Mouse (Mus musculus) heart, embryonic 13.5 days (tissue): Measurements from ENCODE around the gene Timm44. TPM values are rescaled to one million over a fixed set of nuclear protein-coding genes. Genes with fewer than 3 reads are reported as not detected.
A peak's percentile ranks its signal among the peaks of the same experiment; 100 is the strongest.

Experiments used
- ATAC-seq: fragments of 200-750 bp; cut with Nextera tagmentation; 2 replicates; pipeline ENCODE4 v1.8.0; 2017; ENCODE audit warnings: moderate TSS enrichment; ENCODE audit not compliant: insufficient number of reproducible peaks, low FRiP score, low TSS enrichment; ENCODE audit errors: extremely low read depth
- H3K27ac ChIP-seq: fragments of 300-500 bp; sonication (generic); replicated peaks from 2 replicates; pipeline ENCODE4 v1.5.1; 2015; ENCODE audit warnings: moderate library complexity, mild to moderate bottlenecking, inconsistent platforms
- H3K27me3 ChIP-seq: fragments of 300-500 bp; sonication (generic); replicated peaks from 2 replicates; pipeline ENCODE4 v1.6.1; 2015; ENCODE audit warnings: mild to moderate bottlenecking, inconsistent platforms
- H3K36me3 ChIP-seq: fragments of 300-500 bp; sonication (generic); 2 replicates; pipeline ENCODE4 v1.6.1; 2015; ENCODE audit warnings: mild to moderate bottlenecking, inconsistent platforms
- H3K4me1 ChIP-seq: fragments of 300-500 bp; sonication (generic); 2 replicates; pipeline ENCODE4 v1.6.1; 2015; ENCODE audit warnings: inconsistent platforms
- H3K4me2 ChIP-seq: fragments of 300-500 bp; sonication (generic); 2 replicates; pipeline ENCODE4 v1.6.1; 2015; ENCODE audit warnings: inconsistent platforms, mild to moderate bottlenecking, moderate library complexity
- H3K4me3 ChIP-seq: fragments of 300-500 bp; sonication (generic); 2 replicates; pipeline ENCODE4 v1.5.1; 2015; ENCODE audit warnings: moderate library complexity, mild to moderate bottlenecking, inconsistent platforms
- H3K9ac ChIP-seq: fragments of 300-500 bp; sonication (generic); 2 replicates; pipeline ENCODE4 v1.6.1; 2015; ENCODE audit warnings: inconsistent platforms, mild to moderate bottlenecking, moderate library complexity
- H3K9me3 ChIP-seq: fragments of 300-500 bp; sonication (generic); 2 replicates; pipeline ENCODE4 v1.6.1; 2016; ENCODE audit warnings: inconsistent platforms
- WGBS: fragments of 180-500 bp; shearing (Covaris S2); methylation state at CpG from one replicate; pipeline ENCODE4 v1.1.7; 2015; ENCODE audit warnings: mixed read lengths; 5-methylcytosine and 5-hydroxymethylcytosine counted together
- polyA plus RNA-seq: library from polyadenylated mRNA; unstranded; fragments of >200 nt; fragmentation: Nextera tagmentation; extraction: Ambion mirVana; gene quantifications from 2 replicates; pipeline ENCODE4 v1.2.1, GENCODE M21; 2015

The Timm44 gene
- polyA plus RNA-seq, 1 experiment from 2014 or later: 54.4 TPM

DNA sequence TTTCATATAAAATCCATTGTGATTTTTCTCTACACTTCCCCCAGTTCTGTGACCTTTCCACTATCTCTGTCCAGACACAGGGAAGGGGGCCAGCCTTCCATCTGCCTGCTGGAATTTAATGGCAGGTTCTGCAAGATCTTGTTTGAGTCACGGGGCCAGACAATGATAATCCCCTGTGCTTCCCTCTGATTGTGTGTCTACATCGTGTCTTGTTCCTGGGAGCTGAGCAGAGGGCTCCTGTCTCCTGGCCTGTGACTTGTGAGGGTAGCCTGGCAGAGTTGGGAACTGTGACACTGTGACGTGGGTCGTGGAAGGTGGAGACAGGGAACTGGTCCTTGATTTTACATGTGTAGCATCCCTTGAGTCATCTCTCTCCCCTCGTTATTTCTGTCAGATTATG, 45.9 kb downstream of the Timm44 start:
- Histone ChIP-seq H3K9me3 (no peaks in the 10 kb centered on the region), H3K36me3 (no peaks in the 10 kb centered on the region), H3K4me1 (peaks cover 14% of the 10 kb centered on the region), H3K4me3 (no peak overlapping the region), H3K27ac (no peak overlapping the region), H3K9ac (no peak overlapping the region), H3K4me2 (no peak overlapping the region), H3K27me3 (peaks cover 59% of the 10 kb centered on the region)
- no peak for ATAC-seq
- 53% methylated on average over 5 of the region's 5 CpGs for WGBS

DNA sequence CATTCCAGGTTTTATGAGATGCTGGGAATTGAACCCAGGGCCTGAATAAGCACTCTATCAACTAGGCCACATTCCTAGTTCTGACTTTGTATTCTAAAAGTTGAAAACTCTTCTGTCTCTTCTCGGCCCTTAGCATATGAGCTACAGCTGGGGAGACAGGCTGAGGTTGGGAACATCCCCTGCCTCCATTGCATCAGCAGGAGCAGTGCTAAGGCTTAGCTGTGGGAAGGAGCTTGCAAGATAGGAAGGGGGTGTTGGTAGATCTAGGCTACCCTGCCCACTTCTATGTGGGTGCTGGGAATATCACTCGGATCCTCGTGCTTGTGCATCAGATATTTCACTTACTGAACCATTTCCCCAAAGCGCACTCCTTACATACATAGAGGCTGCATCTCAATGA, 47.8 kb downstream of the Timm44 start:
- H3K4me2 ChIP-seq: no peak overlapping the region
- no peaks in the 10 kb centered on the region for H3K36me3 ChIP-seq
- no peak overlapping the region for H3K4me3 ChIP-seq
- 81% methylated on average over 4 of the region's 4 CpGs for WGBS
- peaks cover 69% of the 10 kb centered on the region for H3K27me3 ChIP-seq
- peaks cover 14% of the 10 kb centered on the region for H3K4me1 ChIP-seq
- no peak for ATAC-seq
- no peak overlapping the region for H3K27ac ChIP-seq
- H3K9ac ChIP-seq: no peak overlapping the region
- no peaks in the 10 kb centered on the region for H3K9me3 ChIP-seq

DNA sequence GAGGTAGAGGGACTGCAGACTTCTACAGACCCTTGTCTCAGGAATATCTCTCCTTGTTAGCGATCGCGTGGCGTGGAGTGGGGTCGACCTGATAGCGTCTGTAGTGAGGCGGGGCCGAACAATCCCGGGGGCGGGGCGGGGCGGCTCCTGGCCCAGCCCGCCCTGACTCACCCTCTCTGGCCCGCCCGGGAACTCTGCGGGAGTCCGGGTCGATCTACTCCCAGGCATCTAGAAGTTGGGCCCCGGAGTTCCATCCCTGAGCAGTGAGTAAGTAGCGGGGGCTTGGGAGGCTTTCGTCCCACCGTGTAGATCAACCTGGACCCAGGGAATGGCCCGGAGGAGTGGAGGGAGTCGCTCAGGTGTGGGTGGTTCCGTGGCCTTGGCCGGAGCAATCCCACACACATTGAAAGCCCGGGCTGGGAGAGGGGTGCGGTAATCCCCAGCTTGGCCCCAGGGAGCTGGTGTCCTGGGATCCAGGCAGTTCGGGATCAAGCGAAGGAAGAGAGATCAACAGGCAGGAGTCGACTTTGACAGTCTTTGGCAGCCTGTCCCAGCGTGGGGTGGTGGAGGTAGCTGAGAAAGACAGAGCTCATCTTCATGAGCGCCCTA, 48.9 kb downstream of the Timm44 start, which contains the start of gene Lrrc8e:
TSS of gene Lrrc8e (plus strand) at position 89 of the 609 bp plus-strand sequence.
- Histone ChIP-seq H3K9ac (peak within 1 kb of the TSS; percentile 70), H3K27ac (no peak within 1 kb of the TSS), H3K4me2 (peak within 1 kb of the TSS; percentile 65), H3K4me3 (peak within 1 kb of the TSS; percentile 39), H3K4me1 (peaks cover 14% of the 10 kb centered on the region), H3K36me3 (no peaks in the 10 kb centered on the region), H3K27me3 (peaks cover 69% of the 10 kb centered on the region), H3K9me3 (no peaks in the 10 kb centered on the region)
- 3% methylated on average over 33 of the region's 33 CpGs for WGBS
- no peak for ATAC-seq

DNA sequence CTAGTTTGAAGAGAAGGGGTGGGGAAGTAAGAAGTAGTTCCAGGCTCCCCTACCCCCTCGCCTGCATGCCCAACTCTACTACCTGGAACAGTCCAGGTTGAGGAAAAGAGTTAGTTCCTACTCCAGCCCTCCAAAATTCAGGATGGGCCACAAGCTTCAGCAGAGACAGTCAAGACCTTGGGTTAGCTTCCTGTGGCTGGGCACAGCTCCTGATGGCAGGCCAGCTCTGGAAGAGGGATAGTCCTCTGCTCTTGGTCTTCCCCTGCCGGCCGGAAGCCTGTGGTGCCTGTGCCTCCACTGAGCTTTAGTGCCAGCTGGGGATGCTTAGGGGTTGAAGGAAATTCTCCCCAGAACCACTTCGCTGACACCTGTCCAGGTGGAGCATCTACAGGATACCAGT, 49.4 kb downstream of the Timm44 start:
- peak overlapping the region; percentile 65 for H3K4me2 ChIP-seq
- 24% methylated on average over 4 of the region's 4 CpGs for WGBS
- peaks cover 14% of the 10 kb centered on the region for H3K4me1 ChIP-seq
- no peaks in the 10 kb centered on the region for H3K36me3 ChIP-seq
- no peaks in the 10 kb centered on the region for H3K9me3 ChIP-seq
- ATAC-seq: no peak
- H3K27ac ChIP-seq: no peak overlapping the region
- H3K4me3 ChIP-seq: peak overlapping the region; percentile 39
- peak overlapping the region; percentile 70; the same call in 1 of the 2 replicates for H3K9ac ChIP-seq
- peaks cover 69% of the 10 kb centered on the region for H3K27me3 ChIP-seq

DNA sequence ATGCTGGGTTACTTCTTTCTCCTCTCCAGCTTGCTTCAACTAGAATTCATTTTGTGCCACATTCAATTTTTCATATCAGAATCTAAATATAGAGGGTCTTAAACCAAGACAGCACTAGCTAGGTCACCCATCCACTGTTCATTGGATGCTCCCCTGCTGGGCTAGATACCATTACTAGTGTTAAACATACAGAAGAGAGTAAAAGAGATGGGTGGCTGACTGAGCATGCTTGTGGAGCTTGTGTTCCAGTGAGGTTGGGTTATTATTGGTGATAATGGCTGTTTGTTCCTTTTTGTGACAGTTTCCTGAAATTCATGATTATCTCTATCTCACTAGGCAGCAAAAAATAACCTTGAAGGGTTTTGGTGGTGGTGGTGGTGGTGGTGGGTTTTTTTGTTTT, 53.7 kb downstream of the Timm44 start:
- no peak overlapping the region for H3K4me3 ChIP-seq

DNA sequence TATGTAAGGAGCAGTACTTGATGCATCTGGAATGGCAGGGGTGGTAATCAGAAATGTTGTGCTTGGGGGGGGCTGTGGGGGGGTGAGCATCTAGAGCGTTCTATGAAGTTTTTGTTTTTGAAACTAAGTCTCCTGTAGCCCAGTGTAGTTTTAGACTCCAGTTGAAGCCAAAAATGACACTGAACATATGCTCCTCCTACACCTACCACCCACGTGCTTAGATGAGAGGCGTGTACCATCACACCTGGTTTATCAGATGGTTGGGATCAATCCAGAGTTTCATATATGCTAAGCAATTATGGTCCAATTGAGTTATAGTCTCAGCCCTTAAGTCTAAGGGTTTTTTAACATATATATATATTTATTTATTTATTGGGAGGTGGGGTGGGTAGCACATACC, 56.1 kb downstream of the Timm44 start:
- Histone ChIP-seq H3K9me3 (no peaks in the 10 kb centered on the region), H3K27me3 (peaks cover 76% of the 10 kb centered on the region), H3K36me3 (no peaks in the 10 kb centered on the region), H3K4me2 (no peak overlapping the region), H3K9ac (no peak overlapping the region), H3K27ac (no peak overlapping the region), H3K4me1 (peaks cover 17% of the 10 kb centered on the region), H3K4me3 (no peak overlapping the region)
- WGBS: 75% methylated on average over 3 of the region's 3 CpGs
- no peak for ATAC-seq

More for the DNA sequence above, 53.7 kb downstream of the Timm44 start:
- H3K27me3 ChIP-seq: peaks cover 76% of the 10 kb centered on the region
- no peaks in the 10 kb centered on the region for H3K36me3 ChIP-seq
- no peaks in the 10 kb centered on the region for H3K9me3 ChIP-seq
- H3K27ac ChIP-seq: no peak overlapping the region
- H3K9ac ChIP-seq: no peak overlapping the region
- ATAC-seq: no peak
- H3K4me2 ChIP-seq: no peak overlapping the region
- H3K4me1 ChIP-seq: peaks cover 11% of the 10 kb centered on the region

DNA sequence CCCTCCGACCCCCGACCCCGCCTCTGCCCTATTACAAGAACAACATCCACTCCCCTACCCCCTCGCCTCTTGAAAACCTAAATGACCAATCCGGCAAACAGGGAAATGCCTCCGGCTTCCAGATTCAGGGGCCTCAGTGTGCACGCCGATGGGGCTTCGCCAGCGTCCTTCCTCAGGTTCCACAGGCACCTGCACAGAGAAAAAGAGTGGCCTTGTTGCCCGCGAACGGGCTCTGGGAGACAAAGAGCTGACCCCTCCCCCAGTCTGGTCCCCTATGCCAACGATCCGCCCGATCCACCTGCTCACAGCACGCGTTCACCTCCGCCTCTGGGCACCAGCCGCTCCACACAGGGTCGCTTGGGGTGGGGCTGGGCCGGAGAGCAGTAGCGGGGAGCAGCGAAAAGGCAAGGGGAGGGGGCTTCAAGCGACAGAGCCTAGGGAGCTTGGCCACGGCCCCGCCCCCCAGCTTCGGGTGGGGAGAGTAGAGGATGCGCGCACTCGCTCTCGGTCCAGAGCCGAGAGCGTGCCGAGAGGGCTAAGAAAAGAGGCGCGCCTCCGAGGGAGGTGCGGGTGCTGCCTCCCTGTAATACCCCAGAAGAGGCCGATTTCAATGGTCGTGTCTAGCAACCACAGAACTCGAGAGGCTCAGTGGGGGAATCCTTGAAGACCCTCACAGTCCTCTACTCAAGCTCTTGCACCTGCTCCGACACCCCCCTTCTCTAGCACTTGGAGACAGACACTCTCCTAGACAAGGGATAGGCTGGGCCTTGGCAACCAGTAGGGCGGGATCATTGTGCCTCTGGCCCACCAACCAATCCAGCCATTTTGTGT, 58.7 kb downstream of the Timm44 start, which contains the start of gene Prr36:
TSS of gene Prr36 (minus strand) at position 669 of the 831 bp plus-strand sequence.
- Histone ChIP-seq H3K4me2 (peak within 1 kb of the TSS; percentile 96), H3K9ac (peak within 1 kb of the TSS; percentile 79), H3K4me1 (peaks cover 37% of the 10 kb centered on the region), H3K9me3 (no peaks in the 10 kb centered on the region), H3K27ac (no peak within 1 kb of the TSS), H3K36me3 (no peaks in the 10 kb centered on the region), H3K27me3 (peaks cover 82% of the 10 kb centered on the region), H3K4me3 (peak within 1 kb of the TSS; percentile 63)
- WGBS: 3% methylated on average over 44 of the region's 44 CpGs
- no peak for ATAC-seq

DNA sequence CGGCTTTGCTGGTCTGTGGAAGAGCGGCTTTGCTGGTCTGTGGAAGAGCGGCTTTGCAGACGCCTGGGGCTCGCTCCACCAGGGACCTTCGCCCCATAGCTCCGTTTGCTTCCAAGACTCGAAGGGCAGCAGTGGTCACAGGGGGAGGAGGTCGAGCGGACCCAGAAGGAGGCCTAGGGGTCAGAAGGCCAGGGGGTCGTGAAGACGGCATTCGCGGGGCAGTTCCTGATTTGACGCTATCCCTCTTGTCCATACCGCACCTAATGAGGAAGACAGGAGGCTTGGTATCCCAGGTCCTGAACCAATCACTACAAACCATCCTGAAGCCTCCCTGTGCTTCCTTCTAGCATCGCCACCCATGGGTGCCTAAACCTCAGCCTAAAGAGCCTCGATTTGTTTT, 59.4 kb downstream of the Timm44 start:
- no peaks in the 10 kb centered on the region for H3K9me3 ChIP-seq
- ATAC-seq: no peak
- peaks cover 37% of the 10 kb centered on the region for H3K4me1 ChIP-seq
- peaks cover 87% of the 10 kb centered on the region for H3K27me3 ChIP-seq
- H3K4me2 ChIP-seq: peak overlapping the region; percentile 96
- H3K4me3 ChIP-seq: peak overlapping the region; percentile 63
- no peak overlapping the region for H3K27ac ChIP-seq
- WGBS: 8% methylated on average over 18 of the region's 18 CpGs
- peak overlapping the region; percentile 79 for H3K9ac ChIP-seq
- H3K36me3 ChIP-seq: no peaks in the 10 kb centered on the region

DNA sequence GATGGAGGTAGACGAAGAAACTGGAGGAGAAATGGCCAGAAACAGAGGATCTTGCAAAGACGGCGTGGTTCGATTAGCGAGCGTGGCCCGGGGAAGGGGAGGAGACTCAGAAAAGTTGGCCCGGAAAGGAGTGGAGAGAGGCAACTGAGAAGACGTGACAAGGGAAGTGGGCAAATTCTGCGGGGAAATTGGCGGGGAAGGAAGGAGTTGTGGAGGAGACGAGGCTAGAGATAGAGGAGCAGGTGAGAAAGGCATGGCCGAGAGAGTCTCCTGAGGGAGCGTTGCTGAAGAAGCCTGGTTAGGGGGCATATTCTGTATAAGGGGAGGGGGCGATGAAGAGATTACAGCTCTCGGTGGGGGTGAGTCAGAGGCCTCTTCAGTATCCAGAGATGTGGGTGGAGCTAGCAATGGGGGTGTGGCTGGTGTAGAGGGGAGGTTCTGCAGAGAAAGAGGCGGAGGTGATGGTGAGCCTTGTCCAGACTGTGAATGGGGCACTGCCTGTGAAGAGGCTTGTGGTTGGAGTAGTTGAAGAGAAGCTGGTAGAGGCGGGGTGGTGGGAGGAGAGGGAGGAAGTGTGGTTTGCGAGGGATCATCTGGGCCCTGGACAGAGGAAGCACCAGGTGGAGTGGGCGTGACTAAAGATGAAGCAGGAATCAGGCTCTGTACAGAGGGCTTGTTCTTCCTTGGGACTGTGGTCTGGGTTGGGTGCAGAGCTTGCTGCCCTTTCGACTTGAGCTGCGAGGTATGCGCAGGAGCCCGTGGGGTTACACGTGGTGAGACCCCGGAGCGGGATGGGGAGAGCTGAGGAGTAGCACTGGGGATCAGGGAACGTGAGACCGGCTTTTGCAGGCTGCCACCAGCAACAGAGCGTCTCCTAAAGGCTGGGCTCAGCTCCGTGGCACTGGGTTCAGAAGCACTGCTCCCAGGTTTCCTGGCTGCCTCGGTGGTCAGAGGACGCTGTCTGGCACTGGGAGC, 61.4 kb downstream of the Timm44 start:
- Histone ChIP-seq H3K9ac (peak overlapping the region; percentile 71), H3K4me2 (peak overlapping the region; percentile 82), H3K9me3 (no peaks in the 10 kb centered on the region), H3K4me3 (peak overlapping the region; percentile 51), H3K4me1 (peaks cover 37% of the 10 kb centered on the region), H3K27me3 (peaks cover 86% of the 10 kb centered on the region), H3K27ac (no peak overlapping the region), H3K36me3 (peaks cover 3% of the 10 kb centered on the region; the same call in 1 of the 2 replicates)
- ATAC-seq: peak; percentile 62
- 5% methylated on average over 33 of the region's 33 CpGs for WGBS

DNA sequence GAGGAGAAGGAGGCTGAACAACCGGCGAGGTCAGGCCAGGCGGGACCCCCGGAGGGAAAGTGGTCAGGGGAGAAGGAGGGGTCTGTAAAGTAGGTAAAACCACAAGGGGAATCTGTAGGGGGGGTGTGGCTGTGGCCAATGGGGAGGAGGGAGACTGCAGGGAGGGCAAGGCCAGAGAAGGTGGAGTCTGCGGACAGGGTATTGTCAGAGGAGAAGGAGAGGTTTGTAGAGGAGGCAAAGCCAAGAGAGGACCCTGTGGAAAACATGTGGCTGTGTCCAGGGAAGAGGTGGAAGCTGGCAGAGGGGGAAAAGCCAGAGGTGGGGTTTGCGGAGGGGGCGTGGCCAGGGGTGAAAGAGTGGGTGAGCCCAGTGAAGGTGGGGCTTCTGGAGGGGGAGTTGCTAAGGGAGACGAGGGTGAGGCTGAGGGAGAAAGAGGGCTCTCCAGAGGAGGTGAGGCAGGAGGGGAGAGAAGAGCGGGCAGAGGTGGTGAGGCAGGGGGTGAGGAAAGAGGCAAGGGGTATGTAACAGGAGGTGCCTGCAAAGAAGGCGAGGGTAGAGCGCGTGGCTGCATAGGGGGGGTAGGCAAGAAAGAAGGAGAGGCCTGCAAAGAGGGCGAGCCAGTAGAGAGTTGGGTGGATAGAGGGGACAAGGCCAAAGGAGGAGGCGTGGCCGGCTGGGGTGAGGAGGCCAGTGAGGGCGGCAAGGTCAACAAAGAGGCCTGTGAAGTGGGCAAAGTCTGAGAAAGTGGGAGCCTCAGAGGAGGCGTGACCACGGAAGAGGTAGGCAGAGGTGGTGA, 62.3 kb downstream of the Timm44 start:
- Histone ChIP-seq H3K9me3 (no peaks in the 10 kb centered on the region), H3K4me2 (peak overlapping the region; percentile 82), H3K9ac (peak overlapping the region; percentile 71), H3K4me3 (peak overlapping the region; percentile 51), H3K27me3 (peaks cover 80% of the 10 kb centered on the region), H3K36me3 (peaks cover 3% of the 10 kb centered on the region; the same call in 1 of the 2 replicates), H3K27ac (no peak overlapping the region), H3K4me1 (peaks cover 37% of the 10 kb centered on the region)
- WGBS: 3% methylated on average over 18 of the region's 18 CpGs
- ATAC-seq: peak; percentile 17; the same call in 1 of the 2 replicates
